Mouse (Mus musculus) heart, postnatal 0 days (tissue): ENCODE data around the gene Ttc21a. TPM values are rescaled to one million over a fixed set of nuclear protein-coding genes. Genes with fewer than 3 reads are reported as not detected.

Source experiments
- ATAC-seq: fragments of 200-750 bp; cut with Nextera tagmentation; 2 replicates; pipeline ENCODE4 v1.8.0; 2017; ENCODE audit warnings: low read depth, moderate number of reproducible peaks, moderate library complexity; ENCODE audit not compliant: insufficient read depth
- DNase-seq: peaks from one replicate; pipeline ENCODE4 v3.0.0-alpha.2; 2016; ENCODE audit warnings: low spot score
- H3K27ac ChIP-seq: fragments of 300-500 bp; sonication (generic); 2 replicates; pipeline ENCODE4 v1.5.1; 2014; ENCODE audit warnings: low read depth, mild to moderate bottlenecking
- H3K27me3 ChIP-seq: fragments of 300-500 bp; sonication (generic); 2 replicates; pipeline ENCODE4 v1.6.1; 2014; ENCODE audit warnings: low read length, mixed read lengths; ENCODE audit not compliant: control insufficient read depth, insufficient read depth
- H3K36me3 ChIP-seq: fragments of 300-500 bp; sonication (generic); replicated peaks from 2 replicates; pipeline ENCODE4 v1.6.1; 2014; ENCODE audit warnings: low read length, mixed read lengths; ENCODE audit not compliant: control insufficient read depth, insufficient read depth
- H3K4me1 ChIP-seq: fragments of 300-500 bp; sonication (generic); 2 replicates; pipeline ENCODE4 v1.6.1; 2014; ENCODE audit warnings: antibody characterized with exemption; ENCODE audit not compliant: control insufficient read depth, insufficient read depth
- H3K4me2 ChIP-seq: fragments of 300-500 bp; sonication (generic); 2 replicates; pipeline ENCODE4 v1.6.1; 2014; ENCODE audit warnings: low read depth, mild to moderate bottlenecking, low read length, moderate library complexity
- H3K4me3 ChIP-seq: fragments of 300-500 bp; sonication (generic); 2 replicates; pipeline ENCODE4 v1.5.1; 2014; ENCODE audit warnings: low read depth, low read length
- H3K9ac ChIP-seq: fragments of 300-500 bp; sonication (generic); replicated peaks from 2 replicates; pipeline ENCODE4 v1.6.1; 2014; ENCODE audit warnings: low read depth, low read length, mixed read lengths
- H3K9me3 ChIP-seq: fragments of 300-500 bp; sonication (generic); replicated peaks from 2 replicates; pipeline ENCODE4 v1.6.1; 2016; ENCODE audit warnings: low read length; ENCODE audit not compliant: control insufficient read depth
- CTCF ChIP-seq: IDR thresholded peaks from 2 replicates; pipeline ENCODE4 v1.5.1; 2016; ENCODE audit warnings: antibody characterized with exemption, control low read depth, low read depth
- EP300 ChIP-seq: IDR thresholded peaks from 2 replicates; pipeline ENCODE4 v1.6.1; 2016; ENCODE audit warnings: antibody characterized with exemption, low read depth
- WGBS: fragments of 180-500 bp; shearing (Covaris S2); extraction: QIAGEN DNeasy Blood & Tissue Kit; methylation state at CpG from one replicate; pipeline ENCODE4 v1.1.7; 2014; 5-methylcytosine and 5-hydroxymethylcytosine counted together
- polyA plus RNA-seq: library from polyadenylated mRNA; unstranded; fragments of >200 nt; fragmentation: Nextera tagmentation; extraction: Ambion mirVana; gene quantifications from 2 replicates; pipeline ENCODE4 v1.2.1, GENCODE M21; 2015
- total RNA-seq: library from RNA; depleted of rRNA; stranded (reverse); fragments of >200 nt; gene quantifications from 2 replicates; pipeline ENCODE4 v1.2.3, GENCODE M21; 2014; ENCODE audit warnings: low replicate concordance

Ttc21a gene
- total and polyA plus RNA-seq, 2 experiments from 2014 or later: 0.07 TPM; not detected in 1

GRCm38 (mm10) chr9:120000761-120001160 lies 63.4 kb downstream of the Ttc21a start:
- Histone ChIP-seq H3K36me3 (no peaks in the 10 kb centered on the region), H3K4me2 (no peak overlapping the region), H3K27me3 (no peaks in the 10 kb centered on the region), H3K4me1 (0 out of 2 replicates have a peak, but pooled peaks cover 6% of the 10 kb centered on the region), H3K27ac (0 out of 2 replicates have a peak overlapping the region, but pooled peaks have one; percentile 77), H3K9ac (no peak overlapping the region), H3K4me3 (no peak overlapping the region), H3K9me3 (no peaks in the 10 kb centered on the region)
- DNase-seq (no peak), ATAC-seq (no peak)
- no peak for TF ChIP-seq CTCF
- TF ChIP-seq EP300: no peak
- WGBS: 61% methylated on average over 5 of the region's 5 CpGs

- no peaks in the 10 kb centered on the region for H3K9me3 ChIP-seq
- ATAC-seq: peak; percentile 92
- H3K4me3 ChIP-seq: peak overlapping the region; percentile 47
- peak overlapping the region; percentile 61 for H3K4me2 ChIP-seq
- TF ChIP-seq EP300 (no peak), CTCF (no peak)
- H3K27me3 ChIP-seq: no peaks in the 10 kb centered on the region
- H3K4me1 ChIP-seq: 0 out of 2 replicates have a peak, but pooled peaks cover 6% of the 10 kb centered on the region
- H3K36me3 ChIP-seq: no peaks in the 10 kb centered on the region
- H3K27ac ChIP-seq: peak overlapping the region; percentile 77
- H3K9ac ChIP-seq: peak overlapping the region; percentile 33; the same call in 1 of the 2 replicates
- peak; percentile 95 for DNase-seq
- WGBS: 9% methylated on average over 31 of the region's 31 CpGs
Observed at GRCm38 (mm10) chr9:120001945-120002725, 64.7 kb downstream of the Ttc21a start.

- ATAC-seq (no peak), DNase-seq (no peak)
- H3K27me3 ChIP-seq: no peaks in the 10 kb centered on the region
- WGBS: 87% methylated on average over 5 of the region's 5 CpGs
- no peak overlapping the region for H3K27ac ChIP-seq
- H3K4me1 ChIP-seq: 0 out of 2 replicates have a peak, but pooled peaks cover 6% of the 10 kb centered on the region
- no peak overlapping the region for H3K4me3 ChIP-seq
- H3K9ac ChIP-seq: no peak overlapping the region
- H3K9me3 ChIP-seq: no peaks in the 10 kb centered on the region
- no peak overlapping the region for H3K4me2 ChIP-seq
- TF ChIP-seq EP300 (no peak), CTCF (no peak)
- no peaks in the 10 kb centered on the region for H3K36me3 ChIP-seq
Observed at GRCm38 (mm10) chr9:120002893-120003292, 65.5 kb downstream of the Ttc21a start.

- Histone ChIP-seq H3K9ac (no peak overlapping the region), H3K4me2 (no peak overlapping the region), H3K27ac (no peak overlapping the region), H3K9me3 (no peaks in the 10 kb centered on the region), H3K4me1 (peaks cover 10% of the 10 kb centered on the region; the same call in 1 of the 2 replicates), H3K27me3 (no peaks in the 10 kb centered on the region), H3K36me3 (no peaks in the 10 kb centered on the region), H3K4me3 (no peak overlapping the region)
- WGBS: 64% methylated on average over 3 of the region's 3 CpGs
- no peak for ATAC-seq
- no peak for DNase-seq
- TF ChIP-seq CTCF (no peak), EP300 (no peak)
Observed at GRCm38 (mm10) chr9:120005936-120006335, 68.5 kb downstream of the Ttc21a start.

- ATAC-seq (no peak), DNase-seq (no peak)
- Histone ChIP-seq H3K27ac (no peak overlapping the region), H3K36me3 (peaks cover under 1% of the 10 kb centered on the region; the same call in 1 of the 2 replicates), H3K4me3 (no peak overlapping the region), H3K4me2 (no peak overlapping the region), H3K9ac (no peak overlapping the region), H3K4me1 (peaks cover 3% of the 10 kb centered on the region; the same call in 1 of the 2 replicates), H3K27me3 (no peaks in the 10 kb centered on the region), H3K9me3 (no peaks in the 10 kb centered on the region)
- no peak for TF ChIP-seq CTCF
- no peak for TF ChIP-seq EP300
- 68% methylated on average over 1 of the region's 1 CpGs for WGBS
Observed at GRCm38 (mm10) chr9:120007833-120008232, 70.4 kb downstream of the Ttc21a start.
